Mouse (Mus musculus) adrenal gland, adult 8-10 months (tissue): ENCODE results near the gene Olfr601. TPM values are rescaled to one million over a fixed set of nuclear protein-coding genes. Genes with fewer than 3 reads are reported as not detected.
"Not testable (repeated sequence)": the region's sequence is repeated elsewhere in the genome, so short reads cannot be mapped to it uniquely, and the experiment has no call there.

Source experiments
- DNase-seq: peaks from one replicate; pipeline ENCODE4 v3.0.0; 2022
- total RNA-seq, 4 experiments: library from RNA; stranded (reverse); gene quantifications; 2 replicates each; pipeline ENCODE4 v1.2.4; 2022

Olfr601 gene
- not detected for total RNA-seq

GRCm38 (mm10) chr7:103362555-103362954, at the start of gene Olfr601:
Olfr601 (minus strand) TSS chr7:103362655.
- DNase-seq: no peak

- DNase-seq: not testable (repeated sequence)
Measured at GRCm38 (mm10) chr7:103406521-103407055, 44.1 kb upstream of the Olfr601 start.

GRCm38 (mm10) chr7:103398981-103399380, 36.5 kb upstream of the Olfr601 start:
- no peak for DNase-seq

- DNase-seq: no peak
Measured at GRCm38 (mm10) chr7:103397758-103398157, 35.3 kb upstream of the Olfr601 start.

GRCm38 (mm10) chr7:103386077-103386476, 23.6 kb upstream of the Olfr601 start, which contains the start of gene Olfr603:
Olfr603 (minus strand) TSS chr7:103386177.
- no peak for DNase-seq

- DNase-seq: no peak
Measured at GRCm38 (mm10) chr7:103349569-103349968, 12.9 kb downstream of the Olfr601 start, which contains the start of gene Olfr600. Olfr600 (minus strand) TSS chr7:103349669.

GRCm38 (mm10) chr7:103335617-103336016, 26.8 kb downstream of the Olfr601 start, which contains the start of gene Olfr599:
Olfr599 (plus strand) TSS chr7:103335917.
- DNase-seq: no peak

- no peak for DNase-seq
Measured at GRCm38 (mm10) chr7:103323268-103323667, 39.2 kb downstream of the Olfr601 start, which contains the start of gene Olfr598. Olfr598 (plus strand) TSS chr7:103323568.

- DNase-seq: not testable (repeated sequence)
Measured at GRCm38 (mm10) chr7:103316015-103316414, 46.4 kb downstream of the Olfr601 start, which contains the start of gene Olfr597. Olfr597 (plus strand) TSS chr7:103316315.

Other genes with a start within 250 kb of the Olfr601 start
- gene Olfr586, start 237.0 kb downstream of the Olfr601 start, total RNA-seq: not detected
- gene Olfr588-ps1, start 221.8 kb downstream of the Olfr601 start, total RNA-seq: not detected
- not detected for gene Olfr589, start 206.3 kb downstream of the Olfr601 start, total RNA-seq
- gene Olfr591, start 184.3 kb downstream of the Olfr601 start, total RNA-seq: not detected
- gene Olfr592, start 177.9 kb downstream of the Olfr601 start, total RNA-seq: not detected
- not detected for gene Olfr593, start 150.8 kb downstream of the Olfr601 start, total RNA-seq
- gene Olfr594, start 145.7 kb downstream of the Olfr601 start, total RNA-seq: not detected
- gene Usp17ld, start 110.2 kb downstream of the Olfr601 start, total RNA-seq: not detected
- not detected for gene Olfr596, start 57.0 kb downstream of the Olfr601 start, total RNA-seq
- not detected for gene Olfr597, start 46.3 kb downstream of the Olfr601 start, total RNA-seq
- gene Olfr598, start 39.1 kb downstream of the Olfr601 start, total RNA-seq: not detected
- not detected for gene Olfr599, start 26.7 kb downstream of the Olfr601 start, total RNA-seq
- gene Olfr600, start 13.0 kb downstream of the Olfr601 start, total RNA-seq: not detected
- gene Olfr603, start 23.5 kb upstream of the Olfr601 start, total RNA-seq: not detected
- gene Usp17lc, start 52.4 kb upstream of the Olfr601 start, total RNA-seq: not detected
- gene Olfr605, start 82.8 kb upstream of the Olfr601 start, total RNA-seq: not detected
- gene Olfr606, start 86.4 kb upstream of the Olfr601 start, total RNA-seq: not detected
- gene Olfr607, start 101.5 kb upstream of the Olfr601 start, total RNA-seq: not detected
- not detected for gene Olfr608, start 107.2 kb upstream of the Olfr601 start, total RNA-seq
- not detected for gene Olfr609, start 135.4 kb upstream of the Olfr601 start, total RNA-seq
- not detected for gene Olfr610, start 149.5 kb upstream of the Olfr601 start, total RNA-seq
- not detected for gene Olfr611, start 158.2 kb upstream of the Olfr601 start, total RNA-seq
- gene Olfr612, start 180.1 kb upstream of the Olfr601 start, total RNA-seq: not detected
- gene Olfr613, start 185.4 kb upstream of the Olfr601 start, total RNA-seq: not detected
- gene Olfr615, start 193.4 kb upstream of the Olfr601 start, total RNA-seq: not detected
- gene Olfr616, start 206.5 kb upstream of the Olfr601 start, total RNA-seq: not detected
- gene Olfr617, start 210.4 kb upstream of the Olfr601 start, total RNA-seq: not detected
- not detected for gene Olfr618, start 227.4 kb upstream of the Olfr601 start, total RNA-seq
- gene Olfr619, start 237.9 kb upstream of the Olfr601 start, total RNA-seq: not detected
- not detected for gene Olfr620, start 249.9 kb upstream of the Olfr601 start, total RNA-seq